Mouse (Mus musculus): ENCODE results near the gene Map4. TPM values are rescaled to one million over a fixed set of nuclear protein-coding genes. Genes with fewer than 3 reads are reported as not detected.

Gene Map4
- total RNA-seq, 4 experiments from 2014 or later = 568 to 629 (median 583) TPM

DNA sequence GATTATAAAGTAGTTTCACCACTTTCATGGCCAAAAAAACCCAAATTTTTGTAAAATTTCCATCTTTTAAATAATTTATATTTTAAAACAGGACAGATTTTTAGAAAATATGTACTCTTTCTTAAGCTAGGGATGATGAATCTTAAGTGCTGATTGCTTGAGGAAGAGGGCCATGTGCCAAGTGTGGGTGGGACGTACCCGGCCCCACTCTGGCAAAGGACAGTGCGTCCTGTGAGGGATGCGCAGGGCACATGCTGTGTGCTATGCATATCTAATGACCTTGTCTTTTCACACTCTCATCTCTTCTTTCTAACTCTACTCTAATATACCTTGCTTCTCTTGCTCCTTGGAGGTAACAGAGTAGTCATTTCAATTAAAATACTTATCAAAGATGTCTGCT lies 66.2 kb downstream of the Map4 start:
- peak in 1 of 2 experiments; percentile 58 for DNase-seq (ENCODE audit: low spot score in 2 of 2)

DNA sequence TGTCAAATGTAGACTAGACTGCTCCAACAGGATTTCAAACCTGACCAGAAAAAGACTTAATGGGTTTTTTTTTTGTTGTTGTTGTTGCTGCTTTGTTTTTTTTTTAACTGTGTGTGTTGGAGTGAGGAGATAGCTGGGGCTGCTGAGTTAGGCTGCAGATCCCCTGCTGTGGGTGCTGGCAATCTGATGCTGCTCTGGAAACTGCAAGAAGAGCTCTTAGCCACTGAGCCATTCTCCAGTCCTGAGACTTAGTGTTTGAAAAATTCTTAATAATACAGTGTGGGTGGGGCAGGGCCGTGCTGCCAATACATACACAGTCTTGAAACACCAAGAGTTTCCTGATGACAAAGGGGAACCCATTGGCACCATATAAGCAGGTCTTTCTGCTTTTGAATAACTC lies 70.7 kb downstream of the Map4 start:
- DNase-seq (ENCODE audit: low spot score in 2 of 2) = no peak

DNA sequence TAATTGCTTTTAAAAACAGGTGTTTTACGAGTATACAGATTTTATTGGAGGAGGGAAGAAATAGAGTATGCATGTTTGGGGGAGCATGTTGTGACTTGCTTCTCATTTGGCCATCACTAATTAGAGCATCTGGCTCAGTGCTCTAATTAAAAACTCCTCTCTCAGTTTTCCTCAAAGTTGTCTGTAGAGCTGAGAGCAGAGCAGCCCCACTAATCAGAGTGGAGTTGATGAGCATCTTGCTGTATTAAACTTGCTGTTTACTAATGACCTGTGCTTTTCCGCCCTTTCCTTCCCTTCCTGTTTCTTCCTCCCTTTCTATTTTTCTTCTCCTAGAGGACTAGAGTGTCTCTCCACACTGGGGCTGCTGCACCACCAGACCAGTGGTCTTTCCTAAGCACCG lies 71.2 kb downstream of the Map4 start:
- DNase-seq (ENCODE audit: low spot score in 2 of 2) = no peak

DNA sequence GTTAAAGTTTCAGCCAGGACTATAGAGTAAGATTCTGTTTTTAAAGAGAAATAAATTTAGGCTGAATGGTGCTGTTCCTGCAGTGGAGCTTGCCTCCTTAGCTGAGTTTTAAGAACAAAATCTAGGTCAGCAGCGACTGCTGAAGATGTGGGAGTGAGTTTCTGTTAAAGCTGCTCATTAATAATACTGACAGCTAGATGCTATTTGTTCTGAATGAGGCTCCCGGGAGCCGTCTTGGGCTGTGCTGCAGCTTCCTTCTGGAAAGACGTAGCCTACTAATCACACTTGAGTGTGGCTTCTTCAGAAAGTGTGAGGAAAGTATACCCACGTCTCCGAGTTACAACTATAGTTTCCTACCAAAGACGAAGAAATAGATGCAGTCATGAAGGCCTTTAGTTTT lies 88.0 kb downstream of the Map4 start:
- DNase-seq (ENCODE audit: low spot score in 2 of 2) = peak in 1 of 2 experiments; percentile 17

DNA sequence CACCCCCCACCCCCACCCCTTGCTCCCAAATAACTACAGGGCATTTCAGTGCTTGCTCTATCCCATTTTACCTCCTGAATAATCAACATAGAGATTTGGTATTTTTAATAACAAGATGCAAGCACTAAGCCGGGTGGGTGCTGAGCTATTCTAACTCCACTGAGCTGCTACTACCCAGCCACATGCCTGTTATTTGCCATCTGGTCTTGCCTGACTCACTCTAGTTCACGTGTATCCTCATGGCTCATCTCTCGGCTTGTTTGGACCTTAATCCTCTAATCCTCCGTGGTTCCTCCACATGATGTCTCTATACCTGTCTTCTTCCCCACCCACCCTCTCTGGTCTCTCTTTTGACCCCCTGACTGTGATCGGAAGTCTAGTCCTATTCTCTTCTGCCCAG lies 89.1 kb downstream of the Map4 start:
- DNase-seq (ENCODE audit: low spot score in 2 of 2) = peak; percentile 53 to 61

DNA sequence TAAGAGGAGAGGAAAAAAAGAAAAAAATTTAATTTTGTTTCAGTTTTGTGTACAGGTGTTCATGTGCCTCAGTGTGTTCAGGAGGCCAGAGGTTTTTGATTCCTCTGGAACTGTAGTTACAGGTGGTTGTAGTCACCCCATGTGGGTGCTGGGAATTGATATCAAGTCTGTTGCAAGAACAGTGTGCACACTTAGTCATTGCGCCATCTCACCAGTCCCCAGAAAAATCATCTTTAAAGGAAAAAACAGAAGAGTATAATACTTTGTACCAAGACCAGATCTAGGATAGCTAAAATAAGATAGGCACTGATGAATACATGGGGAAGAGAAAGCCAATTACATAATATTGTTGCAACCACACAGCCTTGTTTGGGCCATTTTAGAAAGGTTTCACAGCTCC lies 90.2 kb downstream of the Map4 start:
- DNase-seq (ENCODE audit: low spot score in 2 of 2) = no peak

DNA sequence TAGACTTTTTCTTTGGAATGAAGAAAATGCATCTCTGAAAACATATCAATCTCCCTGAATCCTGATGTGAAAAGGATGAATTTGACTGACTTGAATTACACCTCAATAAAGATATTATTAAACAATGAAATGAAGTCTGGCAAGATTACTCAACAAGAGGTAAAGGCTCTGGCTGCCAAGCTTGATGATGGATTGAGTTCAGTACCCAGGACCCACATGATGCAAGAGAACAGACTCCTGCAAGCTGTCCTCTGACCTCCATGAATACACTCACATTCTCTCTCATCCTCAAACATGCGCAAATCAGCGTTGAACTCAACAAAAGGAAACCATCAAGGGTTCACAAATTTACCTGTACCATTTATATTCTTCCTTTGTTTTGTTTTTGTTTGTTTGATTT lies 90.9 kb downstream of the Map4 start:
- no peak for DNase-seq (ENCODE audit: low spot score in 2 of 2)

DNA sequence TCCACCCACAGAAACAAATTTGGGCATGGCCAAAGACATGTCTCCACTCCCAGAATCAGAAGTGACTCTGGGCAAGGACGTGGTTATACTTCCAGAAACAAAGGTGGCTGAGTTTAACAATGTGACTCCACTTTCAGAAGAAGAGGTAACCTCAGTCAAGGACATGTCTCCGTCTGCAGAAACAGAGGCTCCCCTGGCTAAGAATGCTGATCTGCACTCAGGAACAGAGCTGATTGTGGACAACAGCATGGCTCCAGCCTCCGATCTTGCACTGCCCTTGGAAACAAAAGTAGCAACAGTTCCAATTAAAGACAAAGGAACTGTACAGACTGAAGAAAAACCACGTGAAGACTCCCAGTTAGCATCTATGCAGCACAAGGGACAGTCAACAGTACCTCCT lies 103.8 kb downstream of the Map4 start:
- no peak for DNase-seq (ENCODE audit: low spot score in 2 of 2)

DNA sequence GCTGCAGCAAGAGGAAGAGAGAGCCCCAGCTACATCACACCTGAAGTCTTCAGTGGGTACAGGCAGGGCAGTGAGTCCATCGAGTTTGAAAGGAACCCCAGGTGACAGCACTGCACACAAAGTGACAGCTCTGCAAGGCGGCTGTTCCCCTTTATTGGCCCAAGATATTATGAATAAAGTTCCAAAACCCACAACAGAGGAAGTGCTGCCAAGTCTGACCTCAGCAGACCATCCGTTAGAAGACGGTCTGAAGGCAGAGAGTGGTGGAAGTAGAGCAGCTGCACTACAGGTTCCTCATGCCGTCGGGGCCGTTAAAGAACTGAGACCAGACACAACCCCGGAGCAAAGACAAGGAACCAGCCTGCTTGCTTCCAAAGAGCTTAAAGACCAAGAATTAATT lies 106.6 kb downstream of the Map4 start:
- no peak for DNase-seq (ENCODE audit: low spot score in 2 of 2)

DNA sequence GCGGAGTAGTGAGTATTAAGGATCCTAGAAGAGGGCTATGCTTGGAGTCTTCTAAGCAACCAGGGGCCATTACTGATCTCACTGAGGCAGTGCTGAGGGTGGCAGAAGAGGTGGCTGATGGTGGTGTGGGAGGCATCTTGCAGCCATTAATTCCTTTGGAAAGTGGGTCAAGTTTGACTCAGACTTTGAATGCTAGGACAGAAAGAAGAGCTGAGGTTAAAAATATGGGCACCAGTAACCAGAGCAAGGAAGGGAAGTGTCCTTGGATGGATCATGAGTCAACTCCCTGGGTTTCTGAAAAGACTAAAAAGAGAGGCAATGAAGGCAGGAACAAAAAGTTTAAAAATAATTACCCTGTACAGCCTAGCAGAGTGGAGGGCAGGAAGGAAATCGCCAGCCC lies 107.2 kb downstream of the Map4 start:
- DNase-seq (ENCODE audit: low spot score in 2 of 2) = no peak

DNA sequence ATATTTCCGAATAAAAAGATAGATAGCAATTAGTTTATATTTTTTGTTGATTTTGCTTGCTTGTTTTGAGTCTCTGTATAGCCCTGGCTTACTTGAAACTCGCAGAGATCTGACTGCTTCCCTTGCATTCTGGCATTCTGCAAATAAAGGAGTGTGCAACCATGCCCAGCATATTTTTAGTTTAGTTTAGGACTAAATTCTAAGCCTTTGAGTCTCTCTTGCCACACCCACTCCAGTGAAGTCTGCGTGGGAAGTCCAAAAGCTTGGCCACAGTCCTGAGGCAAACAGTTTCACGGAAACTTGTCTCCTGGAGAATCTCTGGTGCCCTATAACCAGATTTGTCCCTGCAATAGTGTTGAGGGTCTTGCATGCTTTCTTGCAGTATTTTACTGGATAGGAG lies 113.1 kb downstream of the Map4 start:
- no peak for DNase-seq (ENCODE audit: low spot score in 2 of 2)

DNA sequence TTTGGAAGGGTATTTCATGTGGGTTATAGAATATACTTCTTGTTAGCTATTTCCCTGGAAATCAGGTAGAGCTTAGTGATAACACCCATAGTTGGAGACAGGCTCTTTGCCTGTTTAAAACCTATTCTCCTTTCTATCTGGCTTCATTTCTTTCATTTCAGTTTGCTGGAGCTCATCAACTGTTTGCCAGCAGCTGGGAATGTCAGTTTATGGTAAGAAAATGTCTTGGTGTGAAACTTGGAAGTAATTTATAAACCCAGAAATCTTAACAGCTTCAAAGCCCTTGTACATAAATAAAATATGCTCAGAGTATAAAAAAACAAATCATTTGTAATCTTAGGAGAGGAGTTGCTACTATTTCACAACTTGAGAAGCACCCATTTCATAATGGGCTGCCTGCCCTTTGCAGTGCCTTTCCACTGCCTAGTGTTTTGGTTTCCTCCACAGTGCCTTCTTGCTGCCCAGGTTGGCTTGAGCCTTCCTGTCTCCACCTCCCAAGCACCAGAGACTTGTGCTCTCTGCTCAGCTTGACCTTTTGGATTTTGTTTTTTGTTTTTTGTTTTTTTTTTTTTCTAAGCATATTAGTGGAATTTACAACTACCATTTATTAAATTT lies 114.6 kb downstream of the Map4 start:
- DNase-seq (ENCODE audit: low spot score in 2 of 2) = no peak

DNA sequence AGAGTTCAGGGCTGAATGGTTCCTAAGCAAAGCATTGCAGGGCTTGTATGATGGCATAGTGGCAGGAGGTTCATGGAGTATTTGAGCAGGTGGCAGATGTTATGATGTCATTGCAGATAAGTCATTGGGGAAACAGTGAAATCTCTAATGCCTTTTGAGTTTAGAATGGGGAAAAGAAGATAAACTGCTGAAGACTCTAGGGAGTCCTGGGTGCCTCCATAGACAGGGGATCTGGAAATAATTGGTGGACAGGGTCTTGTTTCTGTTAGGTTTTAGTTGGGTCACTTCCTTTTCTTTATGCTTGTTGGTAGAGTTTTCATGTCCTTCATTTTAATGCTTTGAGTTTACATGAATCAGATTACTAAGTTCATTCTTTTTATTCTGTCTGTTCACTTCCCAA lies 116.0 kb downstream of the Map4 start:
- DNase-seq (ENCODE audit: low spot score in 2 of 2) = no peak

DNA sequence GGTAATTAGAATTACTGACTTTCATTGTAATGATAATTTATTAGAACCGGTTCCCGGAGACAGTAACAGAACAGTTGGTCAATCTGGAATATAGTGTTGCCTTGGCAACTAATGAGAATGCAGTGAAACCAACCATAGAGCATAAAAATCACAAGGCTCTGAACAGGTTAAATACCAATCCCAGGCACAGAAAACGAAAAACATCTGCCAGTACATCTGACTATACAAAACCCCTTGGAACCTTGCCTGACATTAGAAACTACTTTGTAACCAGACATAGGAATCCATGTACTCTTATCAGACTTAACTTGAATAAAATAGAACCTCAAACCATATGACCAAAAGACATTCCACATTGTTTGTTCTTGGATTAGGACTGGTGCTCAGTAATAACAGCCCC lies 116.6 kb downstream of the Map4 start:
- no peak for DNase-seq (ENCODE audit: low spot score in 2 of 2)

DNA sequence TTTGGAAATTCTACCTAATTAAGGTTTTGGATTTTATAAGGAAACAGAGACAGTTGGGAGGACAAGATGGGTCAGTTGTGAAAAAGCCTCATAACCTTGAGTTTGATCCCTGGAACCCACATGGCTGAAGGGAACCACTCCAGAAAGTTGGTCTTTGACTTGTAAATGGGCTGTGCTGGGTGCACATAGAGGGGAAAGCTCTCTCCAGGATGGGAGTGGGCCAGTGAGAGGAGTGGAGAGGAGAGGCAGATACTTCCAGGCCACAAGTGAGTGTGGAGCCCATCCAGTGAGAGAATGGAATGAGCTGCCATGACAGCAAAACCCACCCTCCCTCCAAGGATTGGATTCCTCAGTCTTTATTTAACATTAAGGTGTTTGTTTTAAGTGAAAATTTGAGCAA lies 119.9 kb downstream of the Map4 start:
- DNase-seq (ENCODE audit: low spot score in 2 of 2) = no peak

DNA sequence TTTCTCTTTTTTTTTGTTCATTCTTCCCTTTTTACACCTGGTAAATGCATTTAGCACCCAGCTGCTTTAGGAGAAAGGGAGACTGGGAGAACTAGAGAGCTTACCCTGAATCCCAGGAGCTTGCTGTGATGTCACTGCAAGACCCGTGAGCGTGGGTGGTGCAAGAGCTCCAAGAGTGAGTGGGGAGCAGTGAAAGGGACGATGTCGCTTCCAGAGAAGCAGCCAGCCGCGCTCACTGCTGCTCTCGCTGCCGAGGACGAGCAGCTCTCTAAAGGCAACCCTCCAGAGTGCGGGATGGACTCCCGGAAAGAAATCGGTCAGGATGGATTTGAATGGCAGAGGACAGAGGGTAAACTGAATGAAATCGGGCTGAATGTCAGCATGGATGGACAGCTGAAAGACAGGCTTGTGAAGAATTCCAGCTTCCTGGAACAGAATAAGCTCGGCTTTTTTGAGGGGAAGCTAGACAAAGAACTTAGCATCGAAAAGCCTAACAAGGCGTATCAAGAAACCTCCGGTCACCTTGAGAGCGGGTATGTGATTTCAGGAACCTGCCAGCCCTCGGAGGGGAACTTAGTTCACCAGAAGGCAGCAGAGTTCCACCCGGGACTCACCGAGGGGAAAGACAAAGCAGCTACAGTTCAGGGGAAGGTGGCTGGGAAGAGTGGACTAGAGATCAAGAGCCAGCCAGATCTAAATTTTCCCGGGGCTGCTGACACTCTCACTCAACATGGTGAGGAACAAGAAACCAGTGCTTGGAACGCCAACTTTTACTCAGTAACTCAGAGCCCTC lies 120.8 kb downstream of the Map4 start:
- peak; percentile 79 to 83 for DNase-seq (ENCODE audit: low spot score in 2 of 2)

DNA sequence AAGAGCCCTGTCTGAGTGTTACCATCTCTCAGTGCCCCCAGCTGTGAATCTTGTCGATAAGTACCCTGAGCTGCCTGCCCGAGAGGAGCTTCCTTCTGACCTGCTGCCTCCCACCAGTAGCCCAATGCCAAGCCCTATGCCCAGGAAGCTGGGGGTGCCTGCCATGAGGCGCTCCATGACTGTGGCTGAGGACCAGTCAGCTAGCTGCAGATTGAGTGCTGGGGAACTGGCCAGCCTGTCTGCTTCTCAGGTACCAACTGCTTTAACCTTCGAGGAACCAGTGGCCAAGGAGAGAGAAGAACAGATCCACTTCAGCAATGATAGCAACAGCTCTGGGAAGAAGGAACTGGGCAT lies 121.7 kb downstream of the Map4 start:
- DNase-seq (ENCODE audit: low spot score in 2 of 2) = peak in 1 of 2 experiments; percentile 33

DNA sequence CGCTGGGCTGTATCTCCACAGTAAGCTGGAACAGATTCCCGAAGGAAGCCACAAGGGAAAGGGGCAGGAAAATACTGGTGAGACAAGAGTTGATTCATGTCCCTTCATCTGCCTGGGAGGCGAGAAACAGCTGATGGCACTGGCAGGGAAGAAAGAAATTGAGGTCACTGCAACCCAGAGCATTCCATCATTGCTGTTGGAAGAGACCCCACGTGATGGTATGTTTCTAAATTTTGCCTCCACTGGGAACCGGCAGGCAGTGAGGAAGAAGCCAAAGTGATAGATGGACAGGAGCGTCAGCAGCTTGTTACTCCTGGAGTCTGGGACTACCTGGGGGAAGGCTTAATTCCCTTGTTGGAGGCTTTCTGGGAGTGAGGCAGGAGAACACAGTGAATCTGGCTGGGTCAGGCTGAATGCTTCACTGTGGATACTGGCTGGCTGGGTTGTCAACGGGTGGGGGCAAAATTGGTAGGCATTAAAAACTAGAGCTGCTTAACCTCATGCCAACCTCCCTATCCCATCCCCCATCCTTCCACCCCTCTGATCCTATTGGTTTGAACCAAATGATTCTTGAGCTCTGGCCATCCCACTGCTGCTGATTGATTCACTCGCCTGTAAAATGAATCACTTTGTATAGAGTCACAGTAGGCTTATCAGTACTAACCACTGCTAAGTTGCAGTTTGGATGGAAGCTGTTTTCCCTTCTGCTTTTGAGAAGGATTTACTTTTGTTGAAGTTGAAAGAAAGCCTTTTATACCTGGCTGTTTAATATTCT lies 122.2 kb downstream of the Map4 start:
- DNase-seq (ENCODE audit: low spot score in 2 of 2) = peak; percentile 74 to 83

DNA sequence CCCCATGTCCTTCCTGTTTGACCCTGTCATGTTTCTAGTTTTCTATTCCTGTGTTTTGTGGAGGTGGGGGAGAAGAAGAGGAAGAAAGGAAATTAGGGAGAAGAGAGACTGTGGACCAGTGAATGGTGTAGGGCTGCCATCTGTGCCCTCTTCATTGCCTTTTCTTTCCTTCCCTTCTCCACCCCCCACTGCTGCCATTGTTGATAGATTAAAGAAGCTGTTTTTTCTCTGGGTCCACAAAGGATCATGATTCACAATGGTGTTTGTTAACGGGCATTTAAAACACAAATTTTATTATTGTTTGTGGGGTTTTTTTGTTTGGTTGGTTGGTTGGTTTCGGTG lies 122.8 kb downstream of the Map4 start:
- no peak for DNase-seq (ENCODE audit: low spot score in 2 of 2)

DNA sequence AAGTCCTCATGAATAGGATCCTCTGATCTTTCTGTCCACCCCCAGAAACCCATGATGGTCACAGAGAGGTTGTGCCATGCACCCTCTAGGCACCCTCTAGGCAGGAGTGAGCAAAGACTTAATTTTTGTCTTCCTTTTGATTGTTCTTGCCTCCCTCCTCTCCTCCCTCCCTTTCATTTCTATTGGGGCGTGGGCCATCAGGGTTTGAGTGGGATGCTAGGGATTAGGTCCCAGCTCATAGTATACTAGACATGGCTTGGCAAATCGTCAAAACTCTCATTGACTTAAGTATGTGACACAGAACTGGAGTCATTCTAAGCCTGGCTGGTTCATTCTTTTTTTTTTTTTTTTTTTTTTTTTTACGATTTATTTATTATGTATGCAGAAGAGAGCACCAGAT lies 123.5 kb downstream of the Map4 start:
- no peak for DNase-seq (ENCODE audit: low spot score in 2 of 2)

DNA sequence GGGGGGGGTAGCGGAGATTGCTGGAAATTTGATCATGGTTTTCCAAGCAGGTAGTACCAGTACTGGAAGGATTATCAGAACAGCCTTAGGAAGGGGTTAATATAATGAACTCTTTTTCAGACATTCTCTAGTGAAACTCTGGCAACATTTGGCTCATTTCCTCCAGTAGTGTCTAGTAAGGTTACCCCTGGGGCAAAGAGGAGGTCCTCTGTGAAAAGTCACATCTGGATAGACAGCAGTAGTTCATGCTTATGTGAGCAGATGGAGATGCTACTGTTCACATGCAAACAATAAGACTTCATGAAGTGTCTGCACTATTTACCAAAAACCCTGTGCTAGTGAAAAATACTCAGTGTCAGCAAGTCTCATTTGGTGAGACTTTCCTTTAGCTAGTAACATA lies 125.9 kb downstream of the Map4 start:
- no peak for DNase-seq (ENCODE audit: low spot score in 2 of 2)

DNA sequence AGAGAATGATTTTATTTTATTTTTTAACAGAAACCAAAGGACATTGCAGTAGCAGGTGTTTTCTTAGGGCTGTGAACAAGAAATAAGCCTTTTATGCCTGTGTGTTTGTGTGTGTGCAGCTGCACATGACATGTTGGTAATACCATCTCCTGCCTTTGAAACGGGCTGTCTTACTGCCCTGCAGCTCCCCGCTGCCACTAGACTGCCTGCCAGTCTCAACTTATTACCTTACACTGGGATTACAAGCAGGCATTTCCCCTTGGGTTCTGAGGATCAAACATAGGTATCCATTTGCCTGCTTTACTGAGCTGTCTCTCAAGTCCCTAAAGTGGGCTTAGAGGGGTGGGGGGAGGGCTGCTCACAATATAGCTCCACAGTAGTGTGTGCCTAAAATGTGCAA lies 129.5 kb downstream of the Map4 start:
- no peak for DNase-seq (ENCODE audit: low spot score in 2 of 2)

DNA sequence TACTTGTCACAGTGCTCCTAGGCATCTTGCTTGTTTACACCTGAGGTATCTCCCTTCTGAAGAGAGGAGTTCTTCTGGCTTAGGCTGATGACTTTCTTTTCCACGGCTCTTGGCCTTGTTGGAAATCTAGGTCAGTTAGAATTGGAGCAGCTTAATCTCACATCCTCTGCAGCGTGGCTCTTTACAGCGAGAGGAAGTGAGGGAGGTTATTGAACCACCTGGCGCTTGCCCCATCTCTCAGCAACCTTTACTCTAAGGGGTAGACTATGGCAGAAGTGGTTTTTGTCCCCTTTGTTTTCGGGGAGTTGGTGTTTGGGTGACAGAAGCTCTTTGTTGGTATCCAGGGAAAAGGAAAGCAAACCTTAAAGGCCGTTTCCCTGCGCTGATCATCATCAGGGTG lies 131.1 kb downstream of the Map4 start:
- DNase-seq (ENCODE audit: low spot score in 2 of 2) = no peak
